Mouse (Mus musculus) ES-Bruce4 (cell line): Measurements from ENCODE around the gene Dok3.

Source experiments
- CTCF ChIP-seq: IDR thresholded peaks from one replicate; pipeline ENCODE4 v1.8.1; 2011; ENCODE audit warnings: low read depth, low read length
- POLR2A ChIP-seq: IDR thresholded peaks from one replicate; pipeline ENCODE4 v1.8.1; 2011; ENCODE audit warnings: low read length; ENCODE audit not compliant: insufficient read depth

- TF ChIP-seq CTCF (no peak), POLR2A (no peak)
Measured at GRCm38 (mm10) chr13:55523951-55524600, 5.0 kb downstream of the Dok3 start.
